Mouse (Mus musculus) E14TG2a.4 (cell line): ENCODE data around the gene Atp10a.

ENCODE experiments used
- H3K27me3 ChIP-seq: 2 replicates; pipeline ENCODE4 v1.6.1; 2014; ENCODE audit warnings: low read length, control low read depth; ENCODE audit not compliant: insufficient read depth
- H3K36me3 ChIP-seq: 2 replicates; pipeline ENCODE4 v1.6.1; 2014; ENCODE audit warnings: low read length, control low read depth; ENCODE audit not compliant: insufficient read depth
- H3K4me1 ChIP-seq: replicated peaks from 2 replicates; pipeline ENCODE4 v1.6.1; 2014; ENCODE audit warnings: low read depth, low read length, control low read depth
- H3K4me3 ChIP-seq: replicated peaks from 2 replicates; pipeline ENCODE4 v1.5.1; 2014; ENCODE audit warnings: mild to moderate bottlenecking, low read length
- H3K9me3 ChIP-seq: 2 replicates; pipeline ENCODE4 v1.6.1; 2014; ENCODE audit warnings: low read length, control low read depth
- CTCF ChIP-seq: conservative IDR thresholded peaks from 2 replicates; pipeline ENCODE4 v1.5.1; 2014; ENCODE audit warnings: low read length
- NANOG ChIP-seq: IDR thresholded peaks from 2 replicates; pipeline ENCODE4 v1.6.1; 2014; ENCODE audit warnings: borderline replicate concordance, low read length, mixed read lengths
- POU5F1 ChIP-seq: IDR thresholded peaks from 2 replicates; pipeline ENCODE4 v1.6.1; 2014; ENCODE audit warnings: low read length, borderline replicate concordance

Gene Atp10a

GRCm38 (mm10) chr7:58695661-58696060, 39.7 kb downstream of the Atp10a start:
- no peaks in the 10 kb centered on the region for H3K27me3 ChIP-seq
- no peak for TF ChIP-seq POU5F1
- no peak for TF ChIP-seq NANOG
- TF ChIP-seq CTCF: no peak
- no peaks in the 10 kb centered on the region for H3K4me1 ChIP-seq

GRCm38 (mm10) chr7:58697092-58697491, 41.1 kb downstream of the Atp10a start:
- no peaks in the 10 kb centered on the region for H3K36me3 ChIP-seq
- H3K9me3 ChIP-seq: no peaks in the 10 kb centered on the region
- no peak for TF ChIP-seq POU5F1
- no peak for TF ChIP-seq CTCF
- no peak for TF ChIP-seq NANOG
- no peaks in the 10 kb centered on the region for H3K4me1 ChIP-seq
- no peak overlapping the region for H3K4me3 ChIP-seq
- H3K27me3 ChIP-seq: no peaks in the 10 kb centered on the region

More at GRCm38 (mm10) chr7:58695661-58696060, 39.7 kb downstream of the Atp10a start:
- Histone ChIP-seq H3K36me3 (no peaks in the 10 kb centered on the region), H3K4me3 (no peak overlapping the region), H3K9me3 (no peaks in the 10 kb centered on the region)

- TF ChIP-seq NANOG (no peak), POU5F1 (no peak), CTCF (no peak)
- H3K9me3 ChIP-seq: no peaks in the 10 kb centered on the region
- no peaks in the 10 kb centered on the region for H3K4me1 ChIP-seq
- H3K4me3 ChIP-seq: no peak overlapping the region
- H3K36me3 ChIP-seq: no peaks in the 10 kb centered on the region
- H3K27me3 ChIP-seq: no peaks in the 10 kb centered on the region
These were observed 42.9 kb downstream of the Atp10a start for GRCm38 (mm10) chr7:58698738-58699442.

- H3K4me1 ChIP-seq: no peaks in the 10 kb centered on the region
- H3K36me3 ChIP-seq: no peaks in the 10 kb centered on the region
- no peak for TF ChIP-seq CTCF
- TF ChIP-seq NANOG: no peak
- no peak for TF ChIP-seq POU5F1
- H3K4me3 ChIP-seq: no peak overlapping the region
- H3K9me3 ChIP-seq: no peaks in the 10 kb centered on the region
- H3K27me3 ChIP-seq: no peaks in the 10 kb centered on the region
These were observed 45.3 kb downstream of the Atp10a start for GRCm38 (mm10) chr7:58701311-58701710.

- Histone ChIP-seq H3K9me3 (no peaks in the 10 kb centered on the region), H3K4me3 (no peak overlapping the region), H3K27me3 (no peaks in the 10 kb centered on the region), H3K36me3 (no peaks in the 10 kb centered on the region), H3K4me1 (no peaks in the 10 kb centered on the region)
- TF ChIP-seq NANOG (no peak), POU5F1 (no peak), CTCF (no peak)
These were observed 49.2 kb downstream of the Atp10a start for GRCm38 (mm10) chr7:58705158-58705557.

GRCm38 (mm10) chr7:58709306-58709705, 53.3 kb downstream of the Atp10a start:
- no peaks in the 10 kb centered on the region for H3K4me1 ChIP-seq
- H3K4me3 ChIP-seq: no peak overlapping the region
- TF ChIP-seq CTCF (no peak), NANOG (no peak)
- H3K36me3 ChIP-seq: no peaks in the 10 kb centered on the region
- H3K27me3 ChIP-seq: no peaks in the 10 kb centered on the region
- no peaks in the 10 kb centered on the region for H3K9me3 ChIP-seq

- no peak overlapping the region for H3K4me3 ChIP-seq
- H3K4me1 ChIP-seq: no peaks in the 10 kb centered on the region
- no peaks in the 10 kb centered on the region for H3K27me3 ChIP-seq
- no peaks in the 10 kb centered on the region for H3K36me3 ChIP-seq
- TF ChIP-seq POU5F1: no peak
- TF ChIP-seq CTCF: no peak
- no peak for TF ChIP-seq NANOG
- H3K9me3 ChIP-seq: no peaks in the 10 kb centered on the region
These were observed 54.3 kb downstream of the Atp10a start for GRCm38 (mm10) chr7:58710312-58710711.

- no peak overlapping the region for H3K4me3 ChIP-seq
- TF ChIP-seq POU5F1 (no peak), CTCF (no peak), NANOG (no peak)
- H3K27me3 ChIP-seq: no peaks in the 10 kb centered on the region
- no peaks in the 10 kb centered on the region for H3K4me1 ChIP-seq
- no peaks in the 10 kb centered on the region for H3K36me3 ChIP-seq
- H3K9me3 ChIP-seq: no peaks in the 10 kb centered on the region
These were observed 55.8 kb downstream of the Atp10a start for GRCm38 (mm10) chr7:58711811-58712210.

- Histone ChIP-seq H3K9me3 (no peaks in the 10 kb centered on the region), H3K4me3 (no peak overlapping the region), H3K36me3 (no peaks in the 10 kb centered on the region), H3K4me1 (no peaks in the 10 kb centered on the region), H3K27me3 (no peaks in the 10 kb centered on the region)
- TF ChIP-seq CTCF (no peak), POU5F1 (no peak), NANOG (no peak)
These were observed 59.7 kb downstream of the Atp10a start for GRCm38 (mm10) chr7:58715576-58716144.
